Mouse (Mus musculus) limb, embryonic 11.5 days (tissue): ENCODE measurements around the gene Mthfd1l. TPM values are rescaled to one million over a fixed set of nuclear protein-coding genes. Genes with fewer than 3 reads are reported as not detected.

Experiments
- ATAC-seq: fragments of 200-750 bp; cut with Nextera tagmentation; 2 replicates; pipeline ENCODE4 v1.8.0; 2017; ENCODE audit warnings: low read depth; ENCODE audit not compliant: insufficient number of reproducible peaks, low FRiP score, low TSS enrichment
- DNase-seq: peaks from one replicate; pipeline ENCODE4 v3.0.0-alpha.2; 2015; ENCODE audit warnings: low spot score
- H3K27ac ChIP-seq: fragments of 300-500 bp; sonication (generic); replicated peaks from 2 replicates; pipeline ENCODE4 v1.5.1; 2014; ENCODE audit warnings: low read depth, mild to moderate bottlenecking, low read length
- H3K27me3 ChIP-seq: fragments of 300-500 bp; sonication (generic); 2 replicates; pipeline ENCODE4 v1.6.1; 2014; ENCODE audit warnings: mild to moderate bottlenecking, low read length, mixed read lengths; ENCODE audit not compliant: control insufficient read depth, insufficient read depth
- H3K36me3 ChIP-seq: fragments of 300-500 bp; sonication (generic); 2 replicates; pipeline ENCODE4 v1.6.1; 2014; ENCODE audit warnings: mild to moderate bottlenecking, low read length, moderate library complexity, mixed read lengths; ENCODE audit not compliant: control insufficient read depth, insufficient read depth
- H3K4me1 ChIP-seq: fragments of 300-500 bp; sonication (generic); 2 replicates; pipeline ENCODE4 v1.6.1; 2014; ENCODE audit warnings: low read length, mixed read lengths; ENCODE audit not compliant: control insufficient read depth, insufficient read depth
- H3K4me2 ChIP-seq: fragments of 300-500 bp; sonication (generic); 2 replicates; pipeline ENCODE4 v1.6.1; 2014; ENCODE audit warnings: low read depth, mild to moderate bottlenecking, moderate library complexity; ENCODE audit not compliant: severe bottlenecking
- H3K4me3 ChIP-seq: fragments of 300-500 bp; sonication (generic); 2 replicates; pipeline ENCODE4 v1.5.1; 2014; ENCODE audit warnings: low read depth, low read length
- H3K9ac ChIP-seq: fragments of 300-500 bp; sonication (generic); 2 replicates; pipeline ENCODE4 v1.6.1; 2014; ENCODE audit warnings: mild to moderate bottlenecking, low read length
- H3K9me3 ChIP-seq: fragments of 300-500 bp; sonication (generic); 2 replicates; pipeline ENCODE4 v1.6.1; 2016; ENCODE audit warnings: low read length; ENCODE audit not compliant: control insufficient read depth
- whole genome bisulfite sequencing: fragments of 180-500 bp; shearing (Covaris S2); extraction: QIAGEN DNeasy Blood & Tissue Kit; methylation state at CpG from one replicate; pipeline ENCODE4 v1.1.7; 2014; 5-methylcytosine and 5-hydroxymethylcytosine counted together
- polyA plus RNA-seq: library from polyadenylated mRNA; unstranded; fragments of >200 nt; fragmentation: Nextera tagmentation; extraction: Ambion mirVana; gene quantifications from 2 replicates; pipeline ENCODE4 v1.2.1, GENCODE M21; 2014

Gene Mthfd1l
- polyA plus RNA-seq, 1 experiment from 2014 or later, result 16.0 TPM

DNA sequence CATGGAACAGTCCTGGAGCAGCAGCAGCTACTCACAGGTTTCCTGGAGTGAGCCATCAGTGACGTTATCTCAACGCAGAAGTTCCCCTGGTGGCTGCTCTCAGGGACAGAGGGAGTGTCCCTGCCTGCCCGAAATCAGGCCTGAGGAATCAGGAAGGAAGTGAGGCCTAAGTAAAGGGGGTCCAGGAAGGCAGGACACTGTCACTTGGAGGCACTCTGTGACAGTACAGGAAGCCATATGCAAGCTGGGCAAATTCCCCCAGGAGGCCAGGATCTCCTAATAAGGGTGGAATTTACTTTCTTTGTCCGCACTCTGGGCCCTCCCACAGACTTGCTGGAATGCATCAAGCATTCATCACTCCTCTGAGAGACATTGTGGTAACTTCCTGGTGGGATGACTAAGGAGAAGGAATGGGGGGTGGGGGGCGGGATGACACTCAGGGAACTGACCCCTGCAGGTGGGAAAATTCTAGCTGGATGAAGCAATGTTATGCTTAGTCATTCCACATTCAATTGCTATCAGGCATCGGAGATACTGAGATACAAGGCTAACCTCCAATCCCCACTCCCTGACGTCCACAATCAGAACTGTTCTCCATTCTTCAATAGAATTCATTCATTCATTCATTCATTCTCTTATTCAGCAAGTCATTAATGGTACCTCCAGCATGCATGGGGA, 134.9 kb downstream of the Mthfd1l start:
- peak; percentile 5; the same call in 1 of the 2 replicates for ATAC-seq

DNA sequence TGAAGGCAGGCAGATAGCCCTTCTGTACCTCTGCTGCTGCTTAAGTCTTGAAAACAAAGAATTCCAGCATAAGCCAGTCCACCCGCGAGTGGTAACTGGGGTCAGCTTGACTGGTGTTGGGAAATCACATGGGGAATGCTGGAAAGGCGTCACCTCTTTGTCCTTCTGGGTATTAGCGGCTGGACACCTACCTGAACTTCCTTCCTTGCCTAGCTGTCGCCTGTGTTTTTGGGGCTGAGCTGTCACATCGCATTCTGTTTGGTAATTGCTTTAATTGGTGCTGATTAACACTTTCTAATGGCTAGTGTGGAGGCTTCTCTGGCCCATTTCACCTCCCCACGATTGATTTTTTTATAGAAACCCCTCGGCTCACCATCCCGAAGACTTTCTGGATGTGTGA, 135.5 kb downstream of the Mthfd1l start:
- Histone ChIP-seq H3K4me3 (no peak overlapping the region), H3K4me1 (no peaks in the 10 kb centered on the region), H3K36me3 (no peaks in the 10 kb centered on the region), H3K4me2 (no peak overlapping the region), H3K27me3 (no peaks in the 10 kb centered on the region), H3K9me3 (no peaks in the 10 kb centered on the region), H3K9ac (no peak overlapping the region), H3K27ac (no peak overlapping the region)
- 73% methylated on average over 9 of the region's 9 CpGs for WGBS
- no peak for DNase-seq
- ATAC-seq, result no peak

More for the DNA sequence above, 134.9 kb downstream of the Mthfd1l start:
- WGBS, result 54% methylated on average over 7 of the region's 7 CpGs
- H3K4me2 ChIP-seq, result no peak overlapping the region
- H3K27me3 ChIP-seq, result no peaks in the 10 kb centered on the region
- no peaks in the 10 kb centered on the region for H3K4me1 ChIP-seq
- no peaks in the 10 kb centered on the region for H3K36me3 ChIP-seq
- H3K4me3 ChIP-seq, result no peak overlapping the region
- H3K9ac ChIP-seq, result no peak overlapping the region
- peak; percentile 24 for DNase-seq
- no peaks in the 10 kb centered on the region for H3K9me3 ChIP-seq
- H3K27ac ChIP-seq, result no peak overlapping the region

DNA sequence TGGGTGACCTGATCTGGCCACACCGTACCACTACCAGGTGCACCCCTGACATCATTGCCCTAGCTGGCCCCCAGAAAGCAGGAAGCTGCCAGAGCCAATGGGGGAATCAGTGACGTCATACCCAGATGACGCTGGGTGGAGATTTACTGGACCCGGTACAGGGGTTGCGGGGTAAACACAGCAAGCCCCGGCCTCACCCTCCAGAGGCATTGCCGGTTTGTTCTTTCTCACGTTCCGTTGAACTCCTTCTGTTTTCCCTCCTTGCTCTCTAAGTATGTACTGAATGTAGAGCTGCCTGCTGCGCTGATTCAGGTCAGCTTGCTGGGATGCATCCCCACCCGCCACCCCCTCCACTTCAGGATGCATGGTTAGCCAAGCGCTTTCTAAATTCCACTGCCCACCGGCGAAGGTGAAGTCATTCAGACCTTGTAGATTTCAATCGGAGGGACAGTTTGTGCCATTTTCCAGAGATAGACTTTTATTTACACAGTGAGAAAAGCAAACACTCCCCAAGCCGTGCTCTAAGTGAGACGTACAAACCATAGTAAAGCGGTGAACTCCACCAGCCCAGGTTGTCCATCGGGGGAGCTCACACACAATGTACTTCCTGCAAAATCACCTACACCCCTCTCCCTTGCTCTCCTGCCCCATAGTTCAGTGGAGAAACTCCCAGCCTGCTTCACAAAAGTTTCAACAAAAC, 138.3 kb downstream of the Mthfd1l start:
- H3K4me1 ChIP-seq, result no peaks in the 10 kb centered on the region
- no peaks in the 10 kb centered on the region for H3K9me3 ChIP-seq
- H3K36me3 ChIP-seq, result no peaks in the 10 kb centered on the region
- ATAC-seq (no peak), DNase-seq (no peak)
- H3K27ac ChIP-seq, result no peak overlapping the region
- no peak overlapping the region for H3K4me2 ChIP-seq
- H3K9ac ChIP-seq, result no peak overlapping the region
- WGBS, result 91% methylated on average over 19 of the region's 19 CpGs
- H3K27me3 ChIP-seq, result no peaks in the 10 kb centered on the region
- no peak overlapping the region for H3K4me3 ChIP-seq

DNA sequence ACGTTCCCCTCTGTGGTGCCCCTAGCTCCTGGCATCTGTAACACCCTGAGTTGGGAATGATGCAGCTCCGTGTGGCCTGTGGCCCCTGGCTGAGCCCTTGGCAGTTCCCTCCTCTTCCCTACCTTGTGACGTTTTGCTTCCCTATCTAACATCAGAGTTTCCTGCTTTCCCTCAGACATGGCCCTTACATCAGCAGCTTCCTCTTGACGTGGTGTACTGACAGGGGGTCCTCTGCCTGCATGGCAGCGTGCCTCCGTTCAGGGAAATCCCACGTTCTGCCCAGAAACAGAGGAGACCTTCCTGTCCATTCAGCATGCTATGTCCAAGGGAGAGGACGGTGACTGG, 138.8 kb downstream of the Mthfd1l start:
- no peak for DNase-seq
- Histone ChIP-seq H3K4me1 (no peaks in the 10 kb centered on the region), H3K9ac (no peak overlapping the region), H3K4me3 (no peak overlapping the region), H3K27me3 (no peaks in the 10 kb centered on the region), H3K4me2 (no peak overlapping the region), H3K27ac (no peak overlapping the region), H3K9me3 (no peaks in the 10 kb centered on the region), H3K36me3 (no peaks in the 10 kb centered on the region)
- no peak for ATAC-seq
- 87% methylated on average over 8 of the region's 8 CpGs for WGBS

DNA sequence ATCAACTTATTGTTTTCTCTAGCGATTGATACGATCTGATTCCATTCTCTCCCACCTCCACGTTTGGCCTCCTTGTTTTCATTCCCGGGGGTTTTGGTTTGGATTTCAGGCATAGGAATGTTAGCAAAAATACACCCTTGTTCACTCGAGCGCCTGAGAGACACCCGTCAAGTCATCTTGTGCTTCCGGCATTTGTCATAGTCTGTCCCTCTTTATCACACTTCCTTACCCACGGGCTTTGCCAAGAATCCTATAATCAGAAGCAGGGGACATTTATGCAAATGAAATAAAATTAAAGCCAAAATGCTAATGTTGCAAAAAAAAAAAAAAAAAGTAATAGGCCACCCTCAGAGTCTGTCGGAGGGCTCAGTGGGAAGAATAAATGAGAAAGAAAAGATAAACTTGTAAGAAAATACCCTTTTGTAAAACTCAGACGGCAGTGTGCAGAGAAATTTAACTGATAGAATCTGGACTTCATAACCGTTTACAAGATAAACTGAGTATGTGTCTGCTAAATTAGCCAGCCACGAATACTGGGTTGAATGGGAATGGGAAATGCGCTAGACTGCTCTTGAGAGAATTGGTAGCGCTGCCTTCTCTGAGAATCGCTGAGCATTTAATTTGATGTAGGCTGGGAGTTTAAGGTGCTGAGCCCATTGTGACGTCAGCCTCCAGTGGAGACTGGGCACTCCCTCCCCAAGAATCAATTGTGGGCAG, 139.9 kb downstream of the Mthfd1l start:
- H3K9ac ChIP-seq, result no peak overlapping the region
- no peak overlapping the region for H3K4me3 ChIP-seq
- no peaks in the 10 kb centered on the region for H3K36me3 ChIP-seq
- no peak overlapping the region for H3K27ac ChIP-seq
- no peaks in the 10 kb centered on the region for H3K27me3 ChIP-seq
- no peaks in the 10 kb centered on the region for H3K4me1 ChIP-seq
- 88% methylated on average over 17 of the region's 17 CpGs for WGBS
- ATAC-seq (no peak), DNase-seq (no peak)
- no peak overlapping the region for H3K4me2 ChIP-seq
- H3K9me3 ChIP-seq, result no peaks in the 10 kb centered on the region

DNA sequence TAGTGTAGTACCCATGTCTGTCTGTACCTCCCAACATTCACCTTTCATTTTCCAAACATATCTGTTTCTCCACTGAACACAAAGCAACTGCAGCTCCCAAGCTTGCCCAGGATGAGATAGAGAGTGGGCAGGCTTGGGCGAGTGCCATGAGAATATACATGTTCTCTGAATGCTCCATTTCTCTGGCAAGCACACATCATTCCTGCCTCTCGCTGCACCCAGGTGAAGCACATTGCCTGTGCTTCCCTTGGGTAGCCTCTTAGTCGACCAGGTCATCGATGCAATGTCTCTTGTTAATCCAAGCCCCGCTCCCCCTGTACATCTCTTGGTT, 140.4 kb downstream of the Mthfd1l start:
- DNase-seq (no peak), ATAC-seq (no peak)
- Histone ChIP-seq H3K36me3 (no peaks in the 10 kb centered on the region), H3K9me3 (no peaks in the 10 kb centered on the region), H3K9ac (no peak overlapping the region), H3K27me3 (no peaks in the 10 kb centered on the region), H3K4me2 (no peak overlapping the region), H3K27ac (no peak overlapping the region), H3K4me1 (no peaks in the 10 kb centered on the region), H3K4me3 (no peak overlapping the region)
- WGBS, result 90% methylated on average over 5 of the region's 5 CpGs

DNA sequence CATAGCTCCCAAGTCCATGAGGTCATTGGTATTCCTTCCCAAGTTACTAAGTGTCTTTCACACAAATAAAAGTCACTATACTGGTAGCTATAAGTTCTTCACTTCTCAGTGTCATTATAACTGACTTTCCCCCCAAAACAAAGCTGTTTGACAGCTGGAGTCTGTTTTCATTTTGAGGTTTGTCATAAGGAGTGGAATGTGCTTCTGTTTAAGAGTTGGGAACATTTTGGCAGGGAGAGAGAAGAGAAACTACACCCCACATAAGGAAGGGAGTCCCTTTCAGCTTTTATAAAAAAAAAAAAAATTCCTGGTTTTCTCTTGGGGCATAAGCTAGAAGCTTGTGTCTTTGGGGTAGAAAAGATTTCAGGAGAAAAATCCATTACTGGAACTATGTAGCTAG, 143.7 kb downstream of the Mthfd1l start:
- H3K4me1 ChIP-seq, result no peaks in the 10 kb centered on the region
- no peak for ATAC-seq
- no peak overlapping the region for H3K27ac ChIP-seq
- no peak for DNase-seq
- no peaks in the 10 kb centered on the region for H3K36me3 ChIP-seq
- H3K27me3 ChIP-seq, result no peaks in the 10 kb centered on the region
- no peaks in the 10 kb centered on the region for H3K9me3 ChIP-seq
- no peak overlapping the region for H3K4me3 ChIP-seq
- no peak overlapping the region for H3K4me2 ChIP-seq
- no peak overlapping the region for H3K9ac ChIP-seq

DNA sequence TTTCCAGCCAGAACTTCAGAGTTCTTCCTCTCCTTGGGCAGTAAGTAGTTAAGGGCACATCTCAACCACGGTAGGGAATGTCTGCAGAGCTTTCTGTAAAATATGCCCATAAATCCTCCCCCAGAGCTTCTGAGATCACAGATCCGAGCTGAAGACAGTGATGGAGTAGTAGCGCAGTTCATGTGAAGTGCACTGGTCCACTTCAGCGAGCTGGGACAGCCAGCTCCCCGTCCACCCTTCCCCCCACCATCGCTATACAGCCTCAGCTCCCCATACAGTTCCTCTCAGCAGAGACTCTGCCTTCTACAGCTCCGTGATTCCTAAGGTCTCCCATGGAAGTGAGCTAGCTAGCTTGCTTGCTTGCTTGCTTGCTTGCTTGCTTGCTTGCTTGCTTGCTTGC, 144.2 kb downstream of the Mthfd1l start:
- no peaks in the 10 kb centered on the region for H3K36me3 ChIP-seq
- ATAC-seq, result no peak

More for the DNA sequence above, 144.2 kb downstream of the Mthfd1l start:
- H3K4me1 ChIP-seq, result no peaks in the 10 kb centered on the region
- H3K4me2 ChIP-seq, result no peak overlapping the region
- no peak overlapping the region for H3K4me3 ChIP-seq
- H3K27ac ChIP-seq, result no peak overlapping the region
- DNase-seq, result peak; percentile 29
- no peak overlapping the region for H3K9ac ChIP-seq
- WGBS, result 22% methylated on average over 7 of the region's 7 CpGs
- H3K9me3 ChIP-seq, result no peaks in the 10 kb centered on the region
- H3K27me3 ChIP-seq, result no peaks in the 10 kb centered on the region
